Mouse (Mus musculus): ENCODE results near the gene Gm17662.

Gm17662 gene

GRCm38 (mm10) chr4:104857029-104857428 lies at the start of gene Gm17662:
Gm17662 (plus strand) TSS chr4:104857329.
- no peak for DNase-seq

GRCm38 (mm10) chr4:104810710-104811286 lies 46.3 kb upstream of the Gm17662 start:
- no peak for DNase-seq

- no peak for DNase-seq
Measured at GRCm38 (mm10) chr4:104813617-104814016, 43.5 kb upstream of the Gm17662 start.

- DNase-seq, result no peak
Measured at GRCm38 (mm10) chr4:104816519-104817232, 40.5 kb upstream of the Gm17662 start.

- no peak for DNase-seq
Measured at GRCm38 (mm10) chr4:104817509-104817908, 39.6 kb upstream of the Gm17662 start.

- DNase-seq, result no peak
Measured at GRCm38 (mm10) chr4:104818986-104819385, 38.1 kb upstream of the Gm17662 start.

GRCm38 (mm10) chr4:104819891-104820290 lies 37.2 kb upstream of the Gm17662 start:
- DNase-seq, result no peak

GRCm38 (mm10) chr4:104823597-104824101 lies 33.5 kb upstream of the Gm17662 start:
- no peak for DNase-seq

GRCm38 (mm10) chr4:104824381-104825077 lies 32.6 kb upstream of the Gm17662 start:
- no peak for DNase-seq

- no peak for DNase-seq
Measured at GRCm38 (mm10) chr4:104828939-104829338, 28.2 kb upstream of the Gm17662 start.

GRCm38 (mm10) chr4:104835096-104835495 lies 22.0 kb upstream of the Gm17662 start:
- DNase-seq, result no peak

- no peak for DNase-seq
Measured at GRCm38 (mm10) chr4:104838342-104838741, 18.8 kb upstream of the Gm17662 start.

- DNase-seq, result no peak
Measured at GRCm38 (mm10) chr4:104842204-104842603, 14.9 kb upstream of the Gm17662 start.

- DNase-seq, result no peak
Measured at GRCm38 (mm10) chr4:104843546-104843945, 13.6 kb upstream of the Gm17662 start.

- no peak for DNase-seq
Measured at GRCm38 (mm10) chr4:104855216-104855615, 1.9 kb upstream of the Gm17662 start.

- DNase-seq, result no peak
Measured at GRCm38 (mm10) chr4:104857823-104858222, 694 bp downstream of the Gm17662 start.

- no peak for DNase-seq
Measured at GRCm38 (mm10) chr4:104861241-104861640, 4.1 kb downstream of the Gm17662 start.

GRCm38 (mm10) chr4:104864397-104864796 lies 7.3 kb downstream of the Gm17662 start:
- no peak for DNase-seq

- DNase-seq, result no peak
Measured at GRCm38 (mm10) chr4:104869581-104869980, 12.5 kb downstream of the Gm17662 start.

GRCm38 (mm10) chr4:104870196-104870595 lies 13.1 kb downstream of the Gm17662 start:
- DNase-seq, result no peak

GRCm38 (mm10) chr4:104875832-104876231 lies 18.7 kb downstream of the Gm17662 start:
- DNase-seq, result no peak

GRCm38 (mm10) chr4:104876323-104876722 lies 19.2 kb downstream of the Gm17662 start, which contains the start of gene C8a:
C8a (minus strand) TSS chr4:104876398.
- DNase-seq, result no peak

GRCm38 (mm10) chr4:104887486-104887885 lies 30.4 kb downstream of the Gm17662 start:
- no peak for DNase-seq
